Mouse (Mus musculus): ENCODE data around the gene Elp1.

- TF ChIP-seq CTCF (IDR thresholded peaks at IDR 0.05; ENCODE audit: low read depth) (no peak), EP300 (IDR thresholded peaks at IDR 0.05; ENCODE audit: low read depth) (no peak)
Observed at GRCm38 (mm10) chr4:56801907-56802668, at the start of gene Elp1, which contains the start of gene Fam206a.
